Mouse (Mus musculus) forebrain, embryonic 15.5 days (tissue): ENCODE measurements around the gene Gpr153. TPM values are rescaled to one million over a fixed set of nuclear protein-coding genes. Genes with fewer than 3 reads are reported as not detected.

ENCODE experiments used
- ATAC-seq: fragments of 200-750 bp; cut with Nextera tagmentation; replicated peaks from 2 replicates; pipeline ENCODE4 v1.8.0; 2017; ENCODE audit warnings: mild to moderate bottlenecking, moderate TSS enrichment, moderate library complexity
- H3K27ac ChIP-seq: fragments of 300-500 bp; sonication (generic); replicated peaks from 2 replicates; pipeline ENCODE4 v1.5.1; 2015; ENCODE audit warnings: mild to moderate bottlenecking, inconsistent platforms
- H3K27me3 ChIP-seq: fragments of 300-500 bp; sonication (generic); 2 replicates; pipeline ENCODE4 v1.6.1; 2015; ENCODE audit warnings: inconsistent platforms
- H3K36me3 ChIP-seq: fragments of 300-500 bp; sonication (generic); 2 replicates; pipeline ENCODE4 v1.6.1; 2015; ENCODE audit warnings: mild to moderate bottlenecking, inconsistent platforms
- H3K4me1 ChIP-seq: fragments of 300-500 bp; sonication (generic); 2 replicates; pipeline ENCODE4 v1.6.1; 2015; ENCODE audit warnings: inconsistent platforms
- H3K4me2 ChIP-seq: fragments of 300-500 bp; sonication (generic); replicated peaks from 2 replicates; pipeline ENCODE4 v1.6.1; 2015; ENCODE audit warnings: mild to moderate bottlenecking, inconsistent platforms
- H3K4me3 ChIP-seq: fragments of 300-500 bp; sonication (generic); 2 replicates; pipeline ENCODE4 v1.5.1; 2015; ENCODE audit warnings: mild to moderate bottlenecking, inconsistent platforms
- H3K9ac ChIP-seq: fragments of 300-500 bp; sonication (generic); replicated peaks from 2 replicates; pipeline ENCODE4 v1.6.1; 2015; ENCODE audit warnings: mild to moderate bottlenecking, inconsistent platforms
- H3K9me3 ChIP-seq: fragments of 300-500 bp; sonication (generic); 2 replicates; pipeline ENCODE4 v1.6.1; 2016; ENCODE audit warnings: inconsistent platforms
- WGBS: fragments of 180-500 bp; shearing (Covaris S2); methylation state at CpG from one replicate; pipeline ENCODE4 v1.1.7; 2015; ENCODE audit warnings: mixed read lengths; 5-methylcytosine and 5-hydroxymethylcytosine counted together
- polyA plus RNA-seq: library from polyadenylated mRNA; unstranded; fragments of >200 nt; fragmentation: Nextera tagmentation; extraction: Ambion mirVana; gene quantifications from 2 replicates; pipeline ENCODE4 v1.2.1, GENCODE M21; 2015

Gene Gpr153
- polyA plus RNA-seq, 1 experiment from 2014 or later = 6.3 TPM

DNA sequence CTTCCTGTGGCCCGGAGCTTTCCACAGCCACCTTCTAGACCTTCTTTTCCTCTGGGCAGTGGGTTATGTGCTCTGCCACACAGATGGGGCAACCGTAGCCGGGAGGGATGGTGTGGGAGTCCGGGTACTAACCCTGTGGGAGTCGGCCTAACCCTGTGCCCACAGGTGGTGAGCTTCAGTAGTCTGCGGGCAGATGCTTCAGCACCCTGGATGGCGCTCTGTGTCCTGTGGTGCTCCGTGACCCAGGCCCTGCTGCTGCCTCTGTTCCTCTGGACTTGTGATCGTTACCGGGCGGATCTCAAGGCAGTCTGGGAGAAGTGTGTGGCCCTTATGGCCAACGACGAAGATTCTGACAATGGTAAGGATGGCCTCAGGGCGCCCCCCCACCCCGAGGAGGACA, 7.6 kb downstream of the Gpr153 start:
- H3K9ac ChIP-seq = no peak overlapping the region
- peaks cover 68% of the 10 kb centered on the region for H3K27me3 ChIP-seq
- no peaks in the 10 kb centered on the region for H3K9me3 ChIP-seq
- no peak overlapping the region for H3K27ac ChIP-seq
- 47% methylated on average over 15 of the region's 15 CpGs for WGBS
- H3K4me2 ChIP-seq = no peak overlapping the region
- no peak overlapping the region for H3K4me3 ChIP-seq
- H3K36me3 ChIP-seq = no peaks in the 10 kb centered on the region
- H3K4me1 ChIP-seq = peaks cover 18% of the 10 kb centered on the region
- ATAC-seq = no peak

DNA sequence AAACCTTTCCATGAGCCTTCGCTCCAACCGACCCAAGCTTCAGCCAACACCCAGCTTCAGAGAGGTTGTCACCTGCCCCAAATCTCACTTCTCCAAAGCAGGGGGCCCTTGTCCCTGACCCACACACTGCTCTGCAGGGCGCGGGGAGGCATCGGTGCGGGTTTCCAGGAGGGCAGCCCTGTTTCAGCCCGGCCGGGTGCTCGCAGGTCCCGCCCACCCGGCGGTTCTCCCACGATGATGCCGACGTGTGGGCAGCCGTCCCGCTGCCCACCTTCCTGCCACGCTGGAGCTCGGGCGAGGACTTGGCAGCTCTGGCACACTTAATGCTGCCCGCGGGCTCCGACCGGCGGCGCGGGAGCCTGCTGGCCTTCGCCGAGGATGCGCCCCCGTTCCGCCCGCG, 8.7 kb downstream of the Gpr153 start:
- H3K4me3 ChIP-seq = peak overlapping the region; percentile 38
- H3K9me3 ChIP-seq = no peaks in the 10 kb centered on the region
- no peak; the same call in 1 of the 2 replicates for ATAC-seq
- peak overlapping the region; percentile 37 for H3K9ac ChIP-seq
- no peaks in the 10 kb centered on the region for H3K36me3 ChIP-seq
- 15% methylated on average over 34 of the region's 34 CpGs for WGBS
- no peak overlapping the region for H3K27ac ChIP-seq
- H3K27me3 ChIP-seq = peaks cover 79% of the 10 kb centered on the region
- peak overlapping the region; percentile 60 for H3K4me2 ChIP-seq
- H3K4me1 ChIP-seq = peaks cover 29% of the 10 kb centered on the region

DNA sequence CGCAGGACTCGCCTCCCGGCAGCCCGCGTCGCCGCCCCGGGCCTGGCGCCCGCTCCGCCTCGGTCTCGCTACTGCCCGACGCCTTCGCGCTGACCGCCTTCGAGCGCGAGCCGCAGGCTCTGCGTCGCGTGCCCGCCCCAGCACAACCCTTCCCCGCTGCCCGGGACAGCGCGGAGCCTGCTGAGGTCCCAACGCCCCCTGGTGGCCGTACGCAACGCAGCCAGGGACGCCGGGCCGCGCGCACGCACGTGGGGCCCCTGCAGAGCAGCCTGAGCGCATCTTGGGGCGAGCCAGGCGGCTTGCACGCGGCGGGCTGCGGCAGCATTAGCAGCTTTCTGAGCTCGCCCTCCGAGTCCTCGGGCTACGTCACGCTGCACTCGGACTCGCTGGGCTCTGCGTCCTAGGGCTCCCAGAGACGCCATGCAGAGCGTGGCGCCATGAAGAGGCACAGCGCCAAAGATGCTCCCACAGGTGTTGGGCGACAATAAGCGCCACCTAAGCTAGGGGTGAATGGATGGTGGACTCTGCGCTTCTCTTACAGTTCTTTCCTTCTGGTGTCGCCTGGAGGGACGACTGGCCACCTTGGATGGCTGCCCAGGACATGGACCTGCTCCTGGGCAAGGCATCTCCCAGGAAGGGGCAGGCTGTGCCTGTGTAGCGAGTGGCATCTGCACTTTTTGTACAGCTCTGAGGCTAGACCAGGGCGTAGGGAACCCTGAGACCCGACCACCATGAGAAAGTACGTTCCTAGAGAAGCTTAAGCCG, 9.3 kb downstream of the Gpr153 start:
- ATAC-seq = peak; percentile 83
- H3K27ac ChIP-seq = no peak overlapping the region
- WGBS = 5% methylated on average over 68 of the region's 70 CpGs
- no peaks in the 10 kb centered on the region for H3K36me3 ChIP-seq
- H3K4me1 ChIP-seq = peaks cover 35% of the 10 kb centered on the region
- peak overlapping the region; percentile 37 for H3K9ac ChIP-seq
- no peaks in the 10 kb centered on the region for H3K9me3 ChIP-seq
- peak overlapping the region; percentile 60 for H3K4me2 ChIP-seq
- peaks cover 85% of the 10 kb centered on the region for H3K27me3 ChIP-seq
- H3K4me3 ChIP-seq = peak overlapping the region; percentile 38

DNA sequence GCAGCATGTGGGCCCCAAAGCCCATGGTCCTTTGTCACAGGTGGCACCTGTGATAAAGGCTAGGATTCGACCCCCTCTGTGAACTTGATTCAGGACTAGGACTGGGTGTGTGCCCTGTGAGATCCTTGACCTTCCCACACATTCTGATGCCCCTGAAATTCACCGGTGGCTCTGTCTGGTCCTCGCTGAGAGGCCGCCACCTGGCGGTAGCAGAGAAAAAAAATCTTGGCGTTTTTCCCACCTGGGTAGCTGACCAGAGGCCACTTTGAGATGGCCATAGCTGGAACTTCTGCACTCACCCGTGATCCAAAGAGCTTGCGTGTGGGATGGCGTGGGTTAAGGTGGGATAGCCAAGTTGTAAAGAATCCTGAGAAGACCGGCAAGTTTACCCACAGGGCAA, 11.5 kb downstream of the Gpr153 start:
- H3K9ac ChIP-seq = no peak overlapping the region
- H3K36me3 ChIP-seq = no peaks in the 10 kb centered on the region
- H3K4me3 ChIP-seq = no peak overlapping the region
- no peak for ATAC-seq
- H3K4me2 ChIP-seq = no peak overlapping the region
- peaks cover 44% of the 10 kb centered on the region for H3K4me1 ChIP-seq
- no peak overlapping the region for H3K27ac ChIP-seq
- peaks cover 90% of the 10 kb centered on the region for H3K27me3 ChIP-seq
- H3K9me3 ChIP-seq = no peaks in the 10 kb centered on the region
- WGBS = 3% methylated on average over 10 of the region's 10 CpGs

DNA sequence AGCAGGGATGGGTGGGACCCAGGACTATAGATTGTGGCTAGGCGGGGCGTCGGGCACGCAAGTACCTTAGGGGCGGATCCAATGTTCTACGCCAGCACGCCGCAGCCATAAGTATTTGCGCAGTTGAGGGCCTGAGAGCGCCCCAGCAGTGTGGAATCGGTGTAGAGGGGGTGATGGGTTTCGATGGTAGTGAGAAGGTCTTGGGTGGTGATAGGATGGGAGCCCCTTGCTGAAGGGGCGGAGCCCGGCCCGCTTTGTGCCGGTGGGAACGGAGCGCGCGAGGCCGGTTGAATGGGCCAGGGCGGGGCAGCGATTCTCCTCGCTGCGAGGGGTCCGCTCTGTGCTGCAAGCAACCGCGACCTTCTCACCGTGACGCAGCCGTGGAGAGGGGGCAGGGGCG, 12.2 kb downstream of the Gpr153 start:
- ATAC-seq = peak; percentile 9; the same call in 1 of the 2 replicates
- no peaks in the 10 kb centered on the region for H3K9me3 ChIP-seq
- H3K27me3 ChIP-seq = peaks cover 90% of the 10 kb centered on the region
- no peaks in the 10 kb centered on the region for H3K36me3 ChIP-seq
- peak overlapping the region; percentile 65 for H3K4me2 ChIP-seq
- H3K4me3 ChIP-seq = peak overlapping the region; percentile 42
- H3K27ac ChIP-seq = no peak overlapping the region
- H3K4me1 ChIP-seq = peaks cover 51% of the 10 kb centered on the region
- under 1% methylated on average over 32 of the region's 32 CpGs for WGBS
- H3K9ac ChIP-seq = peak overlapping the region; percentile 43

DNA sequence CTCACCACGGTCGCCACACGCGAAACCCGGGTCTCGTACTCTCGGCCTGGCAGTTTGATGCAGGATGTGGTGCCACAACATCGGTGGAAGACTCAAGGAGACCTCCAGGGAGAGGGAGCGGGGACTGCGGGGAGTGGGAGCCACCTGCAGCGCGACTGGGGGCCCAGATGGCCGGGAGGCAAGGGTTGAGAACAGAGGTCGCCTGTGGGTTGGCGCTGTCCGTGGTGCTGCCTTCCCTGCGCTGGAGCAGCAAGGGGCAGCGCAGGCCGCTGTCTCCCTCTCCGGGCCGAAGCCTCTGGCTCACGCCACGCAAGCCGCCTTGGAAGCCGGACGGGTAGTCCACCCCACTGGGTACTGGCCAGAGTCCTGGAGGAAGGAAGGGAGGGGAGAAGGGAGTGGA, 12.9 kb downstream of the Gpr153 start:
- H3K4me3 ChIP-seq = peak overlapping the region; percentile 42

DNA sequence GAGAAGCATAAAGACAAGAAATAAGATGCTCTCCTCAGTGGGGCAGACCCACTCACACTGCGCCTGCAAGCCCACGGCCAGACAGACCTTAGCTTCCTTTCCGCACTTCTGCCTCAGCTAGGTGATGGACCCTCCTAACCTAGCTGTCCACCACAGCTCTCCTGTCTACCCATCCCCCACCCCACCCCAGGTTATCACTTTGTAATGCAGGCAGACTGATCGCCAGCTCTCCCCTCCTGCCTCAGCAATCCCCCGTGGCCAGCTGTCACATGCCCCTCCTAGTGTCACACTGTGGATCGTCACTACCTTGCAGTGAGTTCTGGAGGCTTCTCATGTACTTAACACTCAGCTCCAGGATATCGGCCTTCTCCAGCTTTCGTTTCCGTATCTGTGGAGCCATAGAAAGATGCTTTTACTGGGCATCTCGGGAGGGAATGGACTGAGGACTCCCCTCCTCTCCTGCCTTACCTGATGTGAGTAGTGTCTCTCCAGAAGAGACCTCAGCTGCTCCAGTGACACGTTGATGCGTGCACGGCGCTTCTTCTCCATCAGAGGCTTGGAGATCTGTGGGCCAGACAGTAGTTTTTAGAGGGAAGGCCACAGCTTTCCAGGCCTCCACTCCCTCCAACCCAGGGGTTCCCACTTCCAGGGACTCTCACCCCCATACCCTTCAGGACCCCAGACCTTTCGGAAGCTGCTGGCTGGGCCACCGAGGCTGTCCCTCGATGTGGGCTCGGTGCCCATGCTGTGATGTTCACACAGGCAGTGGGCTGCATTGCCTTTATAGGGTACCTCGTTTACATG, 13.5 kb downstream of the Gpr153 start:
- peaks cover 90% of the 10 kb centered on the region for H3K27me3 ChIP-seq
- H3K27ac ChIP-seq = no peak overlapping the region
- no peak for ATAC-seq
- no peaks in the 10 kb centered on the region for H3K36me3 ChIP-seq
- no peaks in the 10 kb centered on the region for H3K9me3 ChIP-seq
- H3K9ac ChIP-seq = no peak overlapping the region
- H3K4me2 ChIP-seq = peak overlapping the region; percentile 65
- WGBS = 8% methylated on average over 19 of the region's 19 CpGs
- H3K4me1 ChIP-seq = peaks cover 51% of the 10 kb centered on the region
- H3K4me3 ChIP-seq = no peak overlapping the region

More for the DNA sequence above, 12.9 kb downstream of the Gpr153 start:
- H3K4me2 ChIP-seq = peak overlapping the region; percentile 65
- peaks cover 51% of the 10 kb centered on the region for H3K4me1 ChIP-seq
- no peak overlapping the region for H3K27ac ChIP-seq
- no peak for ATAC-seq
- H3K9ac ChIP-seq = peak overlapping the region; percentile 43; the same call in 1 of the 2 replicates
- no peaks in the 10 kb centered on the region for H3K36me3 ChIP-seq
- WGBS = 3% methylated on average over 26 of the region's 26 CpGs
- peaks cover 90% of the 10 kb centered on the region for H3K27me3 ChIP-seq
- H3K9me3 ChIP-seq = no peaks in the 10 kb centered on the region

DNA sequence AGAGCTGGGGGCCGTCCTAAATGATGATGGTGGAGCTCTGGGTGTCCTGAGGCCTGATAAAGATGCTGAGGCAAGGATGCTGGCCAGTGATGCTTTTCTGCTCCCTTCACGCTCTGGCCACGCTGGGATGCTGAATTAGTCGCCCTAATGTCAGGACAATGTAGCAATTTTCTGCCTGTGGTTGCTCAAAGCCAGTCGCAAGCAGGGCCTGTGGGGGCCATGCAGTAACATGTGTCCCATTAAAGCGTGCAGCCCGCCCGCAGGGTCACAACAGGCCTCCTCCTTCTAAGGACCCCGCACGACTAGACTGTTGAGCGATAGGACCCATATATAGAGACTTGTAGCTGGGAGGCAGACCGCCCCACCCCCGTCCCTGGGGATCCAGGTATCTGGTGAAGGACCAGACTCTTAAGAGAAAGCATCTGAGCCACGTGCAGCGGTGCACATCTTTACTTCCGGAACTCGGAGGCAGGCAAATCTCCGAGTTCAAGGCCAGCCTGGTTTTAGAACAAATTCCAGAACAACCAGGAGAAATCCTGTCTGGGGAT, 14.4 kb downstream of the Gpr153 start:
- H3K27me3 ChIP-seq = peaks cover 90% of the 10 kb centered on the region
- H3K4me3 ChIP-seq = no peak overlapping the region
- H3K27ac ChIP-seq = no peak overlapping the region
- H3K36me3 ChIP-seq = no peaks in the 10 kb centered on the region
- H3K9ac ChIP-seq = no peak overlapping the region
- no peaks in the 10 kb centered on the region for H3K9me3 ChIP-seq
- ATAC-seq = no peak
- 37% methylated on average over 18 of the region's 18 CpGs for WGBS
- no peak overlapping the region for H3K4me2 ChIP-seq
- peaks cover 42% of the 10 kb centered on the region for H3K4me1 ChIP-seq

DNA sequence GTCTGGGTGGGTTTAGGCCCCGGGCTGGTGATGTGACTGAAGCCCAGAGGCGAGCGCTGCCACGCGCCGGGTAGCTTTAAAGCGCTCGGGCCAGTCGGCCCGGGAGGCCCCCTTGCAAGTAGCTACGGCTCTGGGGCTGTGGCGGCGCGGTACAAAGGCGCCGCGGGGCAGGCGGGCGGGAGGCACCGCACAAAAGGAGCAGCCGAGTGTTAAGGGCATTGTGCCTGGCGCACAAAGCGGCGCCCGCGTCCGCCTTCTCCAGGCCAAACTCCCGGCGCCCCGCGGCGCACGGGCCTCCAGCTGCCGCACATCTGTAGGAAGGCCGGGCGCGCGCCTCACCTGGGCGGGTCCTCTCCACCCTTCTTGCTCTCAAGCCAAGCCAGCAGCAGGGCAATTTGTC, 16.4 kb downstream of the Gpr153 start:
- H3K4me3 ChIP-seq = peak overlapping the region; percentile 36
- H3K4me2 ChIP-seq = peak overlapping the region; percentile 58
- no peak overlapping the region for H3K27ac ChIP-seq
- peaks cover 40% of the 10 kb centered on the region for H3K4me1 ChIP-seq
- H3K9me3 ChIP-seq = no peaks in the 10 kb centered on the region
- under 1% methylated on average over 39 of the region's 39 CpGs for WGBS
- H3K36me3 ChIP-seq = no peaks in the 10 kb centered on the region
- ATAC-seq = peak; percentile 38
- peaks cover 89% of the 10 kb centered on the region for H3K27me3 ChIP-seq
- peak overlapping the region; percentile 41 for H3K9ac ChIP-seq

DNA sequence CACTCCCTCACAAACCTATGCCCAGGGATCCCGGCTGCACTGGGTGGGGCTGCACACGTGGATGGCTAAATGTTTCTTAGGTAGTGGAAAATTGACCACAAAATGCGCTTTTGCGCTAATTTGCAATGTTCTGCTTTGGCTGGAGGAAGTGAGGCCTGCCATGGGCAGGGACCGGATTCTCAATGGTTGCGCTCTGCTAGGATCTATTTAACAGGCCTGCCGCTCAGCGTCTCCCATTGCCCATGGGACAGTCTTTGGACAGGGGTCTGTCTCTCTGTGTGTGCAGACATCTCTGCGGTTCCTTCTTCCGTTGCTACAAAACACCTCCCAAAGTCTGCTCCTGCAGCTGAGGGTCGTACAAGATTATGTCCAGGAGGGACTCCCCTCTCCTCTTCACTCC, 17.0 kb downstream of the Gpr153 start:
- H3K36me3 ChIP-seq = no peaks in the 10 kb centered on the region
- no peak overlapping the region for H3K27ac ChIP-seq
- H3K4me2 ChIP-seq = no peak overlapping the region
- no peaks in the 10 kb centered on the region for H3K9me3 ChIP-seq
- H3K4me1 ChIP-seq = peaks cover 39% of the 10 kb centered on the region
- no peak overlapping the region for H3K9ac ChIP-seq
- 2% methylated on average over 11 of the region's 11 CpGs for WGBS
- H3K27me3 ChIP-seq = peaks cover 89% of the 10 kb centered on the region
- H3K4me3 ChIP-seq = peak overlapping the region; percentile 36; the same call in 1 of the 2 replicates
- ATAC-seq = no peak

DNA sequence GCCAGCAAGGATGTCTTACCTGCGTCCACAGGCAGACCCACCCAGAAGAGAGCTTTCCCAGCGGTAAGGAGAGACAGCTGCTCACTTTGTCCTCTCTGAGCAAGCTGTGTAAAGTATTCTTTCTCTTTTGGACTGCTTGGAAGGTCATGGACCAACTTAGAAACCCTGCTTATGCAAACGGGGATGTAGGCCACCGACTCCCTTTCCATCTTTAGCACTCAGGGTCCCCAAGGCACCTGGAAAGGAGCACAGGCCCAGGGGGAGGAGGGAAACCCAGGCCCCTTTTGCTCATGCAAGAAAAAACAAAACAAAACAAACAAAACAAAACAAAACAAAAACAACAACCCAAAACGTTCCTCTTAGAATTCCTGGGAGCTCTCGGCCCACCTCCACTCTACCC, 17.5 kb downstream of the Gpr153 start, which contains the start of gene Hes3:
Gene Hes3, minus strand, starts transcription at position 101 of the 400 bp plus-strand sequence.
- H3K4me3 ChIP-seq = peak within 1 kb of the TSS; percentile 36
- peaks cover 36% of the 10 kb centered on the region for H3K4me1 ChIP-seq
- WGBS = 11% methylated on average over 6 of the region's 6 CpGs
- no peaks in the 10 kb centered on the region for H3K9me3 ChIP-seq
- H3K27ac ChIP-seq = no peak within 1 kb of the TSS
- H3K36me3 ChIP-seq = no peaks in the 10 kb centered on the region
- H3K27me3 ChIP-seq = peaks cover 84% of the 10 kb centered on the region
- ATAC-seq = no peak
- peak within 1 kb of the TSS; percentile 41; the same call in 1 of the 2 replicates for H3K9ac ChIP-seq
- H3K4me2 ChIP-seq = peak within 1 kb of the TSS; percentile 58
